Mouse (Mus musculus) stomach, embryonic 14.5 days (tissue): Measurements from ENCODE around the gene Il2. TPM values are rescaled to one million over a fixed set of nuclear protein-coding genes. Genes with fewer than 3 reads are reported as not detected.

Source experiments
- ATAC-seq: fragments of 200-750 bp; cut with Nextera tagmentation; 2 replicates; pipeline ENCODE4 v1.8.0; 2017; ENCODE audit warnings: low read depth, moderate TSS enrichment; ENCODE audit not compliant: insufficient number of reproducible peaks, insufficient read depth, low FRiP score
- H3K27ac ChIP-seq: fragments of 300-500 bp; sonication (generic); 2 replicates; pipeline ENCODE4 v1.5.1; 2014; ENCODE audit warnings: mild to moderate bottlenecking, low read length, moderate library complexity, mixed read lengths
- H3K27me3 ChIP-seq: fragments of 300-500 bp; sonication (generic); 2 replicates; pipeline ENCODE4 v1.6.1; 2014; ENCODE audit warnings: low read length, control low read depth, mixed read lengths; ENCODE audit not compliant: control insufficient read depth, insufficient read depth
- H3K36me3 ChIP-seq: fragments of 300-500 bp; sonication (generic); 2 replicates; pipeline ENCODE4 v1.6.1; 2014; ENCODE audit warnings: mild to moderate bottlenecking, control low read depth, low read length, moderate library complexity, mixed read lengths; ENCODE audit not compliant: control insufficient read depth, insufficient read depth
- H3K4me1 ChIP-seq: fragments of 300-500 bp; sonication (generic); 2 replicates; pipeline ENCODE4 v1.6.1; 2014; ENCODE audit warnings: low read length, control low read depth, mixed read lengths; ENCODE audit not compliant: control insufficient read depth, insufficient read depth
- H3K4me2 ChIP-seq: fragments of 300-500 bp; sonication (generic); replicated peaks from 2 replicates; pipeline ENCODE4 v1.6.1; 2014; ENCODE audit warnings: low read depth, low read length, control low read depth
- H3K4me3 ChIP-seq: fragments of 300-500 bp; sonication (generic); 2 replicates; pipeline ENCODE4 v1.5.1; 2014; ENCODE audit warnings: low read depth, low read length, control low read depth
- H3K9ac ChIP-seq: fragments of 300-500 bp; sonication (generic); replicated peaks from 2 replicates; pipeline ENCODE4 v1.6.1; 2014; ENCODE audit warnings: low read depth, mild to moderate bottlenecking, control low read depth, low read length, moderate library complexity, mixed read lengths
- H3K9me3 ChIP-seq: fragments of 300-500 bp; sonication (generic); 2 replicates; pipeline ENCODE4 v1.6.1; 2016; ENCODE audit warnings: low read depth, low read length, control low read depth; ENCODE audit not compliant: control insufficient read depth
- WGBS: fragments of 180-500 bp; shearing (Covaris S2); extraction: QIAGEN DNeasy Blood & Tissue Kit; methylation state at CpG from one replicate; pipeline ENCODE4 v1.1.7; 2014; 5-methylcytosine and 5-hydroxymethylcytosine counted together
- polyA plus RNA-seq: library from polyadenylated mRNA; unstranded; fragments of >200 nt; fragmentation: Nextera tagmentation; extraction: Ambion mirVana; gene quantifications from 2 replicates; pipeline ENCODE4 v1.2.1, GENCODE M21; 2014

Il2 gene
- polyA plus RNA-seq, 1 experiment from 2014 or later, result 0.38 TPM

- H3K27ac ChIP-seq, result no peak overlapping the region
Observed at GRCm38 (mm10) chr3:37152274-37152673, 26.5 kb upstream of the Il2 start.

DNA sequence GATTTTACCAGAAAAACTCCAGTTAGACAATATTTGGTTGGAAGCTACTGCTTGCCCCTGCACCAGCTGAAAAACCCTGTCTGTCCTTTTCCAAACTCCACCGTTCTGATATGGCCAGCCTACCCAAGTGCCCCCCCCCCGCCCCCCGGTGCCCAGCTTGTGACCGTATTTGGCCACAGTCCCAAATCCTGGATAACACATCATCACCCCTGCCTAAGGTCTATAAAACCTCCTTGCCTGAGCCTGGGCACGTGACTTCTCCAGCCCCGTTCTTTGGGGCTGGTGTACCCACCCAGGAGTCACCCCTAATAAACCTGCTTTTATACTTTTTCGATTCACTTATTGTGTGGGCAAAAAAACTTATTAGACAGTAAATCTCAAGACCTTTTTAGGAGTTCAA is 21.1 kb upstream of the Il2 start:
- no peak for ATAC-seq
- H3K27ac ChIP-seq, result no peak overlapping the region
- no peaks in the 10 kb centered on the region for H3K36me3 ChIP-seq
- no peak overlapping the region for H3K4me2 ChIP-seq
- no peak overlapping the region for H3K4me3 ChIP-seq
- no peaks in the 10 kb centered on the region for H3K4me1 ChIP-seq
- no peaks in the 10 kb centered on the region for H3K9me3 ChIP-seq
- no peaks in the 10 kb centered on the region for H3K27me3 ChIP-seq
- H3K9ac ChIP-seq, result no peak overlapping the region
- 78% methylated on average over 7 of the region's 7 CpGs for WGBS

More at GRCm38 (mm10) chr3:37152274-37152673, 26.5 kb upstream of the Il2 start:
- Histone ChIP-seq H3K9ac (no peak overlapping the region), H3K27me3 (no peaks in the 10 kb centered on the region), H3K4me1 (no peaks in the 10 kb centered on the region), H3K4me2 (no peak overlapping the region), H3K36me3 (no peaks in the 10 kb centered on the region), H3K9me3 (no peaks in the 10 kb centered on the region), H3K4me3 (no peak overlapping the region)
- no peak for ATAC-seq
- 80% methylated on average over 10 of the region's 10 CpGs for WGBS

DNA sequence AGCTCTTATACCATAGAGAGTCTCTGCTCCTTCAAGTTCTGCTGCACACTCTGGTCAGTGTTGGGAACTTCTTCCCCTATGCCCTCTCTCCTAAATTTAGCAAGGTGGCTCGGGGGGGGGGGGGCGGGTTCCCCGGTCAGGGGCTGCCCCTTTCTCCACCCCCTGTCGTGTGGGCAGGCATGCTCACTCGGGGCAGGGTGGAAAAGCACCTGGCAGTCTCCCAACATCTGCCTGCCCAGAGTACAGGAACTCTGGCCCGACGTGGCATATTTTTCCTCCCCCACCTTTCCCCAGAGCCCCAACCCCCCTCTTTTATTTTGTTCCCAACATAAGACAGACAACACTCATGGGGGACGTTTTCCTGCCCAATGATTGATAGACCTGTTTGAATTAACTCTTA is 20.6 kb upstream of the Il2 start:
- Histone ChIP-seq H3K27me3 (no peaks in the 10 kb centered on the region), H3K27ac (no peak overlapping the region), H3K4me1 (no peaks in the 10 kb centered on the region), H3K9me3 (no peaks in the 10 kb centered on the region), H3K4me2 (no peak overlapping the region), H3K9ac (no peak overlapping the region), H3K36me3 (no peaks in the 10 kb centered on the region), H3K4me3 (no peak overlapping the region)
- no peak for ATAC-seq
- 26% methylated on average over 8 of the region's 8 CpGs for WGBS

GRCm38 (mm10) chr3:37144979-37145378 is 19.2 kb upstream of the Il2 start:
- ATAC-seq, result no peak
- Histone ChIP-seq H3K27ac (no peak overlapping the region), H3K9me3 (no peaks in the 10 kb centered on the region), H3K36me3 (no peaks in the 10 kb centered on the region), H3K9ac (no peak overlapping the region), H3K4me1 (no peaks in the 10 kb centered on the region), H3K27me3 (no peaks in the 10 kb centered on the region), H3K4me3 (no peak overlapping the region), H3K4me2 (no peak overlapping the region)
- 16% methylated on average over 1 of the region's 1 CpGs for WGBS

GRCm38 (mm10) chr3:37141827-37142226 is 16.1 kb upstream of the Il2 start:
- Histone ChIP-seq H3K27ac (no peak overlapping the region), H3K4me2 (no peak overlapping the region), H3K27me3 (no peaks in the 10 kb centered on the region), H3K36me3 (no peaks in the 10 kb centered on the region), H3K9me3 (no peaks in the 10 kb centered on the region), H3K4me3 (no peak overlapping the region), H3K4me1 (no peaks in the 10 kb centered on the region), H3K9ac (no peak overlapping the region)
- no peak for ATAC-seq
- 74% methylated on average over 2 of the region's 2 CpGs for WGBS

- Histone ChIP-seq H3K27ac (no peak overlapping the region), H3K27me3 (no peaks in the 10 kb centered on the region), H3K4me2 (no peak overlapping the region), H3K36me3 (no peaks in the 10 kb centered on the region), H3K4me1 (no peaks in the 10 kb centered on the region), H3K4me3 (no peak overlapping the region), H3K9ac (no peak overlapping the region), H3K9me3 (no peaks in the 10 kb centered on the region)
- no peak for ATAC-seq
- WGBS, result 92% methylated on average over 6 of the region's 6 CpGs
Observed at GRCm38 (mm10) chr3:37140168-37140906, 14.6 kb upstream of the Il2 start.

- Histone ChIP-seq H3K4me3 (no peak overlapping the region), H3K9ac (no peak overlapping the region), H3K4me1 (no peaks in the 10 kb centered on the region), H3K9me3 (no peaks in the 10 kb centered on the region), H3K4me2 (no peak overlapping the region), H3K27ac (no peak overlapping the region), H3K27me3 (no peaks in the 10 kb centered on the region), H3K36me3 (no peaks in the 10 kb centered on the region)
- ATAC-seq, result no peak
- 81% methylated on average over 3 of the region's 3 CpGs for WGBS
Observed at GRCm38 (mm10) chr3:37139192-37139591, 13.4 kb upstream of the Il2 start.

- Histone ChIP-seq H3K9me3 (no peaks in the 10 kb centered on the region), H3K4me1 (no peaks in the 10 kb centered on the region), H3K27ac (no peak overlapping the region), H3K27me3 (no peaks in the 10 kb centered on the region), H3K4me3 (no peak overlapping the region), H3K9ac (no peak overlapping the region), H3K4me2 (no peak overlapping the region), H3K36me3 (no peaks in the 10 kb centered on the region)
- 20% methylated on average over 4 of the region's 4 CpGs for WGBS
- no peak for ATAC-seq
Observed at GRCm38 (mm10) chr3:37137231-37137630, 11.5 kb upstream of the Il2 start.

DNA sequence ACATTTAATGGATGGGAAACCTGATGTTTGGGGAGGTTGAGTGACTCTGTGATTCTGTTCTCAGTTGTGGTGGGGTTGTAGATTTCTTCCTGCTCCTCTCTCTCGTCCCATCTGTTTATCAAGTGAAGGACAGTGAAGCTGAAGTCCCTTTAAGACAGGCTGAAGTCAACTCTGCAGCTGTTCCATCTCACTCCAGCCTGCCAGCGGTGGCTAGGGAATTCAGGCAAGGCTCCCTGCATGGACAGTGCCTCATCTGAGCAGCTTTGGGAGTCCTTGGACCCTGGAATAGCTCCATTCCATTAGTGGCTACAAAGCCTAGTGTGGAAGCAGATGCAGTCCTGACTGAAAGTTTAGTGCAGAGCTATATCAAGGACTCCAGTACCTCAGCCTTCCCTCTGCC is 3.3 kb upstream of the Il2 start:
- H3K36me3 ChIP-seq, result no peaks in the 10 kb centered on the region
- no peak overlapping the region for H3K27ac ChIP-seq
- H3K4me1 ChIP-seq, result 0 out of 2 replicates have a peak, but pooled peaks cover 5% of the 10 kb centered on the region
- no peak overlapping the region for H3K4me2 ChIP-seq
- H3K27me3 ChIP-seq, result no peaks in the 10 kb centered on the region
- H3K9me3 ChIP-seq, result no peaks in the 10 kb centered on the region
- 41% methylated on average over 2 of the region's 2 CpGs for WGBS
- no peak overlapping the region for H3K9ac ChIP-seq
- H3K4me3 ChIP-seq, result no peak overlapping the region
- ATAC-seq, result no peak
